Mouse (Mus musculus): ENCODE measurements at regions not wholly inside any gene's neighbourhood (a gene's known extent, or its start where the extent isn't known, plus 50 kb on each side); places are given as distances from the start of the nearest gene placed in this dataset.

DNA sequence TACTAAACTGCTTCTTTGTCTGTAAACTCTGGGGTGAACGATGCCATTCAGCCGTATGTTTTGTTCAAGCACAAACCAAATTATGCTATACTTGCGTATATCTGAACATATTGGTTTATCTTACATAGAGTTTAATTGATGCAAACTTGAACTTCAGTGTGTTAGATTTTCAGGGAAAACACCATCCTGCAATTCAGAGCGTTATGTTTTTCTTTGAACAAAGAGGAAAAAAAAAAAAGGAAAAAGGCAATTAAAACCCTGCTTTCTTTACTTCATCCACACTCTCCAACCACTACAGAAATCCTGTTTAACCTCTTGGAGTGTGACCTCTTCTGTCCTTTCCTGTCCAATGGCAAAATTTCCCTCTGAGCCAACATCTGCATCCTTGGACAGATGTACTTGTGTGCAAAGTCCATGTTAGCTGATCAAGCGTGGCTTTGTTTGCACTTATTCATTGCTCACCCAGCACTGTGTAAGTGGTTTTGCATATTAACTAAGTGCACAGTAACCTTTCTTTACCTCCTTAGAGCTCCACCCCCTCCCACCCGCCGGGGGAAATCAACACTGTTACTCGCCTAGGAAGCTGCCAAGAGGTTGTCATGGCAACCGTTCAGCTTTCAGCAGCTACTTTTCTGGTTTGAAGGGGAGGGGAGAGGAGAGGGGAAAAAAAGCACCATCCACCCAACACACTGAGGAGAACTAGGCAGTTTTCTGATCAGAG, 174.4 kb upstream of the Klf12 start:
- peak; percentile 56 for DNase-seq (ENCODE audit: low spot score)

DNA sequence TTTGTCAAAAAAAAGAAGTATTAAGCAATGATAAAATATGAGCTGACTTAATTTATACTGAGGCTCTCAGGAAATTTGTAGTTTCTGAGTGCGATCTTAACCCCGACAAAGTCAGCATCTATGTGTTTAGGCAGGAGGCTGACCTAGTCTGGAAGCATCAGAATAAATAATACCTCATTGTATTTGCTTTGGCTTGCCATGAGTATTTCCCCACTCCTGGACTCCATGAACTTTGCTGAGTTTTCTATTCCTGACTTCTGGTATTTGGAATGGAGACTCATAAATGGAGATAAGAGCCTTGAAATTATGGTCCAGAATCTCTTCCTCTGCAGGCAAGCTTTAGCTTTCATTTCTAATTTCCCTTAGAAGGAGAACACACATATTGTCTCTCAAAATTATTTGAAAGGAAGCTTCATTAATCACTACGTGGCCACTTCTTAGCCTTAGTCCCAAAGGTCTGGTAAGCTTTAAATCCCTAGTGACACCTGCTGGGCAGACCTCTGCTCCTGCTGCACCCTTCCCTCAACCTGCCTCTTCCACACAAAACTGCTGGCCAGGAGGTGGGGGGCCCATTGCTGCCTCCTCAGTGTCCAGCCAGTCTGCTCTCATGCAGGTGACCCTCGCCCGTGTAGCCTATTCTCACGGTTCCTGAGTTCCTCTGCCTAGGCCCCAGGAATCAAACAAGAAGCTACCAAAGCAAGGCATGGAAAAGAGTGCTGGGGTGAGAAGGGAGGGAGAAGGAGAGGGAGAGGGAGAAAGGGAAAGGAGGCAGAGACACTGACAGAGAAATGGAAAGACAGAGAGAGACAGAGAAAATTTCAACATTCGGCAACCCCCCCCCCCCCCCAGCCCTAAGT, 173.6 kb upstream of the Klf12 start:
- no peak for DNase-seq (ENCODE audit: low spot score)

DNA sequence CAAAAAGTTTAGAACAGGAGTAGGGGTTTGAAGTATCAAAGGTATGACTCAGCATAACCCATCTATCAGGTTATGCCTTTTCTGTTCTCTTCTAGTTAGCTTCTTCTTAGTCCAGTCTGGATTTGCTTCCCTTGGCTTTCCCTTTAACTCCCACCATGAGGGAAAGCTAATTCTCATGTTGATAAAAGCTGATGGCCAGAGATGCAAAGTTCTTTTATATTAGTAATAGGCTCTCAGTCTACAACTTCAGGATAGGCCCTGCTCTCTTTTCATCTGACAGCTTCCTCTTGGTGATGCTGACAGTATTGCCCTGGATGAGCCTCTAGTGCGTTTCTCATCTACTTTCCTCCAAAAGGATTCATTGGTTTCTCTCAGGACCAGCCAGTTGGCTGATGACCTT, 161.7 kb upstream of the Klf12 start:
- no peak for DNase-seq (ENCODE audit: low spot score)

DNA sequence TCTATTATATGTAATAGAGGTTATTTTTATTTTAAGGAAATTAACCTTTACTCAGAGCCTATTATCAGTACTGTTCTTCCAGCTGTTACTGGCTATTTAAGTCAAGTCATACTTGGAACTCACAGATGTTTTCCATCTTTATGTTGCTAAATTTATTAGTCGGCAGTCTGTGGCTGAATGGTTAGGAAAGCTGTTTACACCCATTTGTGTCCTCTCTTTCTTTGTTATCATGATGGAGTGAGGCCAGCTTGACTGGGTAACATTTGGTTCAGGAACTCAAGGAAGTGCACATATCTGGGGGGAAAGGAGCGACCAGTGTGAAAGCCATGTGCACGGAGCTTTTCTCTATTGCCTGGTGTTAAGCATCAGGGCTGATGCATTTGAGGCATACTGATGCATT, 160.4 kb upstream of the Klf12 start:
- DNase-seq (ENCODE audit: low spot score), result no peak

DNA sequence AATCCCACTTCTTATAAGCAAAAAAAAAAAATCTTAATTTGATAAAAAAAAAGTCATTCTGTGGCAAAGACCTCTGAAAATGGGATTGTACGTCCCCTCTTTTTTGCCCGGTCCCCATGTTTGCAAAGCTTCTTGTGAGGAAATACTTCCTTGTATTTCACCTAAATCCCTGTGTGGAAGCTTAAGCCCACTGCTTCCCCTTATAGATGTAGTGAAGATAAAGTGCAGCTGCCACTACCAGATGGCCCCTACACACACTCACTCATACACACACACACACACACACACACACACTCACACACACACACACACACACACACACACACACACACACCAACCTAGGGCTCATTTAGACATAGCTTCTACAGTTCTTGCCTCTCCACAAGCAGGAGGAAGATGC, 159.6 kb upstream of the Klf12 start:
- no peak for DNase-seq (ENCODE audit: low spot score)

DNA sequence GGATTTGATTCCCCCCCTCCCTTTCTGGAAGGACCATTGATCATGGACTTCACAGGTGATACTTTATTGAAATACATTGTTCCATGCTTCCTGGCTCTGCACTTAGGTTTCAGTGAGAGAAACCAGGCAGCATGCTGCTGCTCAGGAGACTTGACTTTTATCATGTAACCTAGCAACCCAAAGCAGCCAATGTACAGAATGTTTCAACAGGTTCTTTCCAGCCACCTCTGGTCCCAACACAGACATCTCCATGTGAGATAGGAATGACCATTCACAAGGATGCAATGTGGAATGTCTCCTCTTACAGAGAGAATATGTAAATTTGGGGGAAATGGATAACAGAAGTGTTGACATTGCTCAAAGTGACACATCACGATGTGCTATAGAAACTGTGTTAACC, 153.1 kb upstream of the Klf12 start:
- DNase-seq (ENCODE audit: low spot score), result no peak

DNA sequence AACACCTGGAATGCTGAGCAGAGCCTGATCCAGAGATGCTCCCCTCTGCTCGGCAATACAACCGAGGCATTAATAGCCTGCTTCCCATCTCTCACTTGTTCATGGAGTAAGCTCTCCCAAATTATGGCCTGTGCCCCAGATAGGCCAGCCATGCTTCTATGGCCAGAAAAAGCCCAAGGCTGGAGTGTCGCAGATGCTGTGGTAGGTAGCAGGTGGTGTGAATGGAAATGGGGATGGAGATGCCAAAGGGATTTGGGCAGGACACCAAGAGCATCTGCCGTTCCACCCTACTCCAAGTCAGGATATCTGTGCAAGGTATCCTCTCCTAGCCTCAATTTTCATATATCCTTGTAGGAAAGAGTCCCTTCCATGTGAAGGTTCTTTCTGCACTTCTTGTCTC, 145.2 kb upstream of the Klf12 start:
- no peak for DNase-seq (ENCODE audit: low spot score)

DNA sequence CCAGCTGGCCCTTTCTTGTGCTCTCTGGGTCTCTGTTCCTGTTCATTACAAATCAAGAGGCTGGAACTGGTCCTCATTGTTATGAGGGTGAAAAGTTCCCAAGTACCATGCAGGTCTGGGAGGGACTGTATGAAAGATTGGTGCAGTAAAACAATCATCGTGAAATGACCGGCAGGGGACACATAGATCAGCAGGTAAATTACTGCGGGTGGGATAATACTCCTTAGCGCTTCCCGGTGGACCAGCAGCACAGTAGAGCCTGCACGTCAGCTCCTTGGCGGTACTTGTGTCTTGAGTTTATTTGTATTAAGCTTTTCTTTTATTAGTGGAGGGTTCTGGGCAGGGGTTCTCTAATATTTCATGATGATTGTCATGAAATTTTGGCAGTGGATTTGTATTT, 141.9 kb upstream of the Klf12 start:
- DNase-seq (ENCODE audit: low spot score), result no peak

DNA sequence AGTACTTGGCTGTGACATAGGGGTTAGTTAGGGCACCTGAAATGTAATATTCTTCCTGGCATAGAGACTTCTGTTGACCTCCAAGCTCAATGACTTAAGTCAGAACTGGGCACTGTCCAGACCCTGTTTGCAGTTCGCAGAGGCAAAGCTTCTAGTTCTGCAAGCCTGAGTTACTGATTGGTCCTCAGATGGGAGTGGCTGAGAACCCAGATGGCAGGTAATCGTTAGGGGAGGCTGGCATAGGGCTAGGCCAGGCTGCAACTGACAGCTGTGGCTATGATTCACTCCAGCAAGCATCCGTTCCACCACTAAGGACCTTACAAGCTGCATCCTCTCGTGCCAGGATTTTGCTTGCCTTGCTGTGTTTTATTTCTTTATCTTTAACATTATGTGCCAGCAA, 139.3 kb upstream of the Klf12 start:
- DNase-seq (ENCODE audit: low spot score), result no peak

DNA sequence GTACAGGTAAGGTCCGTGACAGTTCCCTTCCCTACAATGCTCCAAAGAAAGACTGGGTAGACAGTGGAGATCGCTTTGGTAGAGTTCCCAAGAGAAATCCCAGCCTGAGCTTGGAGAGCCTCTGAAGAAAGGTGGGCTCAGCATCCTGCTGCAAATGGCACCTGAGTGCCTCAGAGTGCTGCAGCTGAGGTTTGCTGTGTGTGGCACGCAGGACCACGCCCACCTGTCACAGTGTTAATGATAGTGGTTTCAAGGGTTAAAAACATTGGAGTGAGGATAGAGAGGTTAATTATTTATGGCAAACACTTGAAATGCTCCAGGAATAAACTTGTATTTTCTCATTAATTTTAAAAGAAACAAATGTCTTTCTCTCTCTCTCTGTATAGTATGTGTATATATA, 137.2 kb upstream of the Klf12 start:
- no peak for DNase-seq (ENCODE audit: low spot score)

DNA sequence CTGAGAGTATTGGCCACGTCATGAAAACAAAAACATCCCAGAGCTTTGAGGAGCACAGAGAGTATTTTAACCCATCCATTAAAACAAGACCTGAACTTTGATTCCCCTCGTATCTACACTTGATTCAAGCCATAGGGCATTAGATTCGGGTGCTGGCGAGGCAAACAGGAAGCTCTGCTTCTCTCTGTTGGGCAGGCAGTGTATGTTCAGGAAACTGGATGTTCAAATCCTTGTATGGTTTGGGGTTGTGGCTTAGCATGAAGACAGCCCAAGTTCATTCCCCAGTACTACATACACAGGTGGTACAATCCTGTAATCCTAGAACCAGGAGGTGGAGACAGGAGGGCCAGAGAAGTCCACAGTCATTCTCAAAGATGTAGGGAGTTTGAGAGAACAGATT, 130.6 kb upstream of the Klf12 start:
- DNase-seq (ENCODE audit: low spot score), result no peak

DNA sequence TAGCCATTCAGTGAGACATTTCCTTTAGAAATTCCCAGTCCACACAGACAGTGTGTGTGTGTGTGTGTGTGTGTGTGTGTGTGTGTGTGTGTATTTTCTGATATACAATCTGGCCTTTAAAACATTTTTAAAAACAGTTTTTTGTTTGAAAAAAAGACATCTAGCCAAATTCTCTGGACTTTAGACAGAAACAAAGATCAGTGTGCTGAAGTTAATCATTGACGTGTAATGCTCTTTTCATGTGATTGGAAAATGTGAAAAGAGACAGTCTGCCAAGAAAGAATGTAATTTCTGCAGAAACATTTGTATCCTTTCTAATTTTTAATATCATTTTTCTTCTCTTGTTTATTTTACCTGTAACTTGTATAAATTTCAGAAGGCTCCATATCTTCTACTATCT, 127.7 kb upstream of the Klf12 start:
- DNase-seq (ENCODE audit: low spot score), result no peak

DNA sequence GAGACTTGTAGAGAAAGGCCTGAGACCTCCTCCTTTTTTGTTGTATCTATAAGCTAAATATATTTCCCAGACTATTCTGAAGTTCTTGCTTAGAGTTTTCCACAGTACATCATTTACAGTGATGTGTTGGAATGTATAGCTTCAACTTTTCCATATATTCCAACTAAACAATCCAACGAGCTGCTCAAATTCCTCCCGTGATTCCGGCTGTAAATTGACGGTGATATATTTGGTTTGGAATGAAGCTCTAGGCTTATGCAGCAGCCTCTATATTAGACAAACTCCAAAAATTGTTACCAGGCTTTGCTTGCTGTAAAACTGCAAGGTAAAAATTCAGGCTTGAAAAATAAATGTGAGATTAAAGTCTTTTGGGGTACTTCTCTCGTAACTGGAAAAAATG, 112.7 kb upstream of the Klf12 start:
- no peak for DNase-seq (ENCODE audit: low spot score)

DNA sequence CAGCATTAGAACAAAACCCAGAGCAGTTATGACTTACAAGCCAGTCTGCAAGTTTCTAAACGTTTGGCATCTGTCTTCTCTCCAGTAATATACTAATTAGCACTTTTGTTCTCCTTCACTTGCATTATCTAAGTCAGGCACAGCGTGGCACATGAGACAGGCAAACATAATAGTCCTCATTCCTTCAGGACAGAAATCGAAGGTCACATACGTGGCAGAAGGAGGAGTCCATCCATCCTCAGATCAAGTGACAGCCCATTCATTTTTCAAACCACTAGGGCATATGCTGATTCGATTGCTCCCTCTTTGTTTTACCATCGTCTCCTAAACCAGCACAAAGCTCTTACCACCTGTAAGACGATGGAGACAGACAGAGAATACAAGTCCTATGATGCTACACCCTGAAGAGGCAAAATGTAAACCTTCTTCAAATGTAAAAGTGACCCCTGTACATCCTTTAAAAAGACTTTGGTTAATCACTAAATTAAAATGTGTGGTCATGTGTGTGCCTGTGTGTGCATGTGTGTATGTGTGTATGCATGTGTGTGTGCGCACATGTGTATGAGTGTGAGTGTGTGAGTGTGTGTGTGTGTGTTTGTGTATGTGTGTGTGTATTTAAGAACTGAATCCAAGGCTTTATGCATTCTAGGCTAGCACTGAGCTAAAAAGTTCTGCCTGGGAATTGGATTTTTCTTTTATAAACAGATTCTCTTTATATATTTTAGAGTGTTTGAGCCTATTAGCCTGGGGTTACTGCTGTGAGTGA, 90.9 kb upstream of the Klf12 start:
- DNase-seq (ENCODE audit: low spot score), result no peak

DNA sequence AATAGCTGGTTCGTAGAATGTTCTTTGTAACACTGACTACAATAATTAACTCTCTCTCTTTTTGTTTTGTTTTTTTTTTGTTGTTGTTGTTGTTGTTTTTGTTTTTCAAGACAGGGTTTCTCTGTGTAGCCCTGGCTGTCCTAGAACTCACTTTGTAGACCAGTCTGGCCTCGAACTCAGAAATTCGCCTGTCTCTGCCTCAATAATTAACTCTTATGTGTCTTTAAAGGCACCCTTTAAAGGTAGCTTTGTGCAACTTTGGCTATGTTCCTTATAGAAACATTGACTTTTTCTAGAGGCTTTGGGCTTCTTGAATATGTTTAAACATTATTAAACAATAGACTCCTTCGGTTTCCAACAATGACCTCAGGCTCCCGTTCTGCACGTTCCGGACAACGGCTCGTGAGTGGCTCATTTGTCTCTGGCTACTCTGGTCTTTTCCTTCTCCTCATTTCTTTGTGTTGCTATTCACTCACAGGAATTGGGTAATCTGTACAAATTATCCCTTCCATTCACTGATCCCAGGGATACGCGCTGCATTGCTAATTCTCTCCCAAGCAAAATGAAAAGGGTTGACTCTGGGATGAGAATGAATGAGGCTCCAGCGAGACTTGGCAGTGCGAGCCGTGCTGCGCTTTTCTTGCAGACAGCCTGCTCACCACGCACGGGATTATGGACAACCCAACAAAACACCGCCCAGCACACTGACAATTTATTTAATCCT, 90.2 kb upstream of the Klf12 start:
- no peak for DNase-seq (ENCODE audit: low spot score)

DNA sequence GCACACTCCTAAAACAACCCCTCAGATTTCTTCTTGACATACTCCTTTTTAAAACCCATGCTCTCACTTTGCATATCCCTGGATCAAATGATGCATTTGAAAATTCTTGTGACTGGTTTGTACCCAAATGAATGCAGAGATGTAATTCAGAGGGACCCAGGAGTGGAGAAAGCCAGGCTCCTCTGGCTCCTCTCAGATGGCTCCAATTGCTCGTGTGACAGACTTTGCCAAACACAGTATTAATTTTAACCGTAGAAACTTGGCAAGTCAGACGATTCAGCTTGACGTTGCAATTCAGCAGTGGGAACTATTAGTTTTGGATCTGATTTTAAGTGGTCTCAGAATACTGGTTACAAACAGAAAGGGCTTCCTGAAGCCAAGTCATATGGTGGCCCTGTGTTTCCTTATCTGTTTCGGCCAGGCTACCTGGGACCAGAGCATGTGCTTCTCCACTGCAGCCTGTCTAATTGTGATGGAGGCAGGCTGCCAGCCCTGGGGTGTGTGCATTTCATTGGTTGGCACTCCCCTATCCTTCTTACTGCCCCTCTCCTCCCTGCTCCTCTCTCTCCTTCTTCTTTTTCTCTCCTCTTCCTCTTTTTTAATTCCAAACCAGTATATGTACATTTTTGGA, 81.9 kb upstream of the Klf12 start:
- no peak for DNase-seq (ENCODE audit: low spot score)

DNA sequence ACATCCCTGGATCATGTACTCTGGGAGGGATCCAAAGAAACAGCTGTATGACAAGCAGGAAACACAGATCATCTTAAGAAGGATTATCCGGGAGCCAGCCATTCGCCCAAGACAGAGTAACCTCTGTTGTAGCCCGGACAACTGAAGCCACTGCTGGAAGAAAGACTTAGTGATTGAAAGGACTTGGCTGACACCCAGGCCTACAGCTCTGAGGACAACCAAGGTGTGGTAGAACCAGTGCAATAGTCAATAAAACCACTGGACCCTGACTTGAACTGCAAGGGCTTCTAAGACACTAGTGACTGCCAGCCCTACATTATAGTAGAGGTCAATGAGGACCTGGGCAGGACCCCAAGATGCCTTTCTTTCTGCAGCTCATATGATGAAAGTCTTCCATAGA, 78.3 kb upstream of the Klf12 start:
- no peak for DNase-seq (ENCODE audit: low spot score)

DNA sequence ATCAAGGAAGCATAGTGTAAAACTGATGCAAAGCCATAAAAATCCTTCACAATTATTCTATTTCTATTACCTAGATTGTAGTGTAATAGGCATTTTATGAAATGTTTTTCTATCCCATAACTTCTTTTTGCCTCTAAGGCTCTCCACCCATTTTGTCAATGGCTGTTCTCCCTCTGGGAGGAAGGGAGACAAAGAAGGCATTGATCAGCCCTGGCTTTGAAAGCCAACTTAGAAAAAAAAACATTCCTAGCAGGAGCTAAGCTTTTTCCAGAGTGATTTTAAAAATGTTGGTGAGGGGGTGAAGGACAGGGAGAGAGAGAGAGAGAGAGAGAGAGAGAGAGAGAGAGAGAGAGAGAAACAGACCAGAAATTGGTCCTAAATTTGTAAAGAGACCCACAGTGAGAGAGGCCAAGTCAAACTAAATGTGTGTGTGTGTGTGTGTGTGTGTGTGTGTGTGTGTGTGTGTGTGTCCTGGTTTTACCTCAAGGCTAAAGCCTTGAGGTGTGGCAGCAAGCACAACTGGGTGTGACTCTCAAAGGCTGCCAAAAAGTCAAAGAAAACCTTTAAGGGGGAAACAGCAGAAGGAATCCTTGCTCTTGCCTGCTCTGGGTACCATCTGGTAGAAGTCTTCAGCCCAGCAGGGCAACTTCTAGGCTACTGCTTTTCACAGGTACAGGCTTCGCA, 77.0 kb upstream of the Klf12 start:
- DNase-seq (ENCODE audit: low spot score), result no peak

DNA sequence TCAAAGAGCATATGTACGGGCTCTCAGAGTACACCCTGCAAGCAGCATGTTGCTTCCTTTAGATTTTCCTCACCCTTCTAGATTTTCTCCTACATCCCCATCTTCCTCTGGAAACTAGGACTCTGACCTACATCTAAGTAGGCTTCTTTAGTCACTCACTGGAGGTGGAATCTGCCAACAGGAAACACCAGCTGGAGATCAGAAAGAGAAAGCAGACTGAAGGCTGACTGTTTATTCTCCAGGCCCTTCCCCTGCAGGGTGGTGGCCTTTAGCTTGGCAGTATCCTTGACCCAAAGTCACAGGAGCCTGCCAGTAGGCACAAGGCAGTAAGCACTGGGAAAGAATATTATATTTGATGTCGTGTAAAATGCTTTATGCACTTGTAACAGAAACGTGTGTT, 75.4 kb upstream of the Klf12 start:
- no peak for DNase-seq (ENCODE audit: low spot score)

DNA sequence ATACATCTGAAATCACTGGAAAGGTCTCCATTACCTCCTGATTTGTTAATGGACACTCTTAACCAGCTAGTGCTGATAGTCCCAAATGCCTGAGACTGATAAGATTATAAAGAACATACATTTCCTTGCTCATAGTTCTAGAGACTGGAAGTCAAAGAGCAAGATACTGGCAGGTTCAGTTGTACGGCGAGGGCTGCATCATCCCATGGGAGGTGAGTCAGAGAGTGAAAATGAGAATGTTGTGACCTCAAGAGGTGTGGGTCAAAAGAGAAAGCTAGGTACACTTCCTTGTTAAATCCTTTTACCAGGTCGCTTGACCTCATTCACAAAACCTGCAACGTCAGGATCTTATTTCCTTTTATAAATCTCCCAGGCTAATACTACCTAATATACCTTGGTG, 72.7 kb upstream of the Klf12 start:
- no peak for DNase-seq (ENCODE audit: low spot score)

DNA sequence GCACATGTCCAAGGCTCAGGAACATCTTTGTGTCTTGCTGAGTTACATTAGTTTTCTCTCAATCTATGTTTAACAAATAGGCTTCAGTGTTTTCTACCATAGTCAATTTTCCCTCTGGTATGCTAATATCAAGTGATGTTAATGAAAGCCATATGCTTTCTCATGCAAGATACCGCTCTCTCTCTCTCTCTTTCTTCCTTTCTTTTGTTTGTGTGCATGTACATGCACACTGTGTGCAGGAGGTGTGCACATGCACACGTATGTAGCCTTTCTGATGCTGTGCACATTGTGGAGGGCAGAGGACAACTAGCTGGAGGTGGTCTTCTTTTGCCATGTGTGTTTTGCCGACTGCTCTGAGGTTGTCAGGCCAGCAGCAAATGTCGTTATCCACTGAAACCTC, 69.0 kb upstream of the Klf12 start:
- no peak for DNase-seq (ENCODE audit: low spot score)
